Mouse (Mus musculus) yolk sac, embryonic 10.5 days (tissue): ENCODE measurements at regions not wholly inside any gene's neighbourhood (a gene's known extent, or its start where the extent isn't known, plus 50 kb on each side); places are given as distances from the start of the nearest gene placed in this dataset.
A peak's percentile ranks its signal among the peaks of the same experiment; 100 is the strongest.

ENCODE experiments used
- DNase-seq: peaks from one replicate; pipeline ENCODE4 v3.0.0-alpha.2; 2017; ENCODE audit warnings: low spot score

GRCm38 (mm10) chr14:76822766-76823325, 213.7 kb upstream of the Ccdc122 start:
- peak; percentile 75 for DNase-seq

- DNase-seq, result peak; percentile 67
These were observed 214.7 kb upstream of the Ccdc122 start for GRCm38 (mm10) chr14:76821892-76822291.

- no peak for DNase-seq
These were observed 215.1 kb upstream of the Ccdc122 start for GRCm38 (mm10) chr14:76821484-76821883.

GRCm38 (mm10) chr14:76820989-76821388, 215.6 kb upstream of the Ccdc122 start:
- no peak for DNase-seq

GRCm38 (mm10) chr14:76819690-76820089, 216.9 kb upstream of the Ccdc122 start:
- DNase-seq, result no peak

- no peak for DNase-seq
These were observed 218.1 kb upstream of the Ccdc122 start for GRCm38 (mm10) chr14:76818256-76819010.

- peak; percentile 43 for DNase-seq
These were observed 219.3 kb upstream of the Ccdc122 start for GRCm38 (mm10) chr14:76817189-76817772.

GRCm38 (mm10) chr14:76816666-76817065, 219.9 kb upstream of the Ccdc122 start:
- DNase-seq, result no peak

- no peak for DNase-seq
These were observed 224.3 kb upstream of the Ccdc122 start for GRCm38 (mm10) chr14:76812155-76812875.

- peak; percentile 57 for DNase-seq
These were observed 225.6 kb upstream of the Ccdc122 start for GRCm38 (mm10) chr14:76810697-76811589.

- DNase-seq, result no peak
These were observed 226.5 kb upstream of the Ccdc122 start for GRCm38 (mm10) chr14:76810041-76810440.

GRCm38 (mm10) chr14:76809411-76809810, 227.2 kb upstream of the Ccdc122 start:
- no peak for DNase-seq

- peak; percentile 80 for DNase-seq
These were observed 231.3 kb upstream of the Ccdc122 start for GRCm38 (mm10) chr14:76805151-76805785.

GRCm38 (mm10) chr14:76804447-76805150, 232.0 kb upstream of the Ccdc122 start:
- DNase-seq, result peak; percentile 55

GRCm38 (mm10) chr14:76800181-76800580, 236.4 kb upstream of the Ccdc122 start:
- no peak for DNase-seq

- no peak for DNase-seq
These were observed 236.8 kb upstream of the Ccdc122 start for GRCm38 (mm10) chr14:76799741-76800140.

- DNase-seq, result no peak
These were observed 237.6 kb upstream of the Ccdc122 start for GRCm38 (mm10) chr14:76798925-76799428.

- DNase-seq, result no peak
These were observed 238.1 kb upstream of the Ccdc122 start for GRCm38 (mm10) chr14:76798488-76798887.

- peak; percentile 80 for DNase-seq
These were observed 239.1 kb upstream of the Ccdc122 start for GRCm38 (mm10) chr14:76797518-76797917.
